Mouse (Mus musculus): ENCODE measurements at regions not wholly inside any gene's neighbourhood (a gene's known extent, or its start where the extent isn't known, plus 50 kb on each side); places are given as distances from the start of the nearest gene placed in this dataset.

GRCm38 (mm10) chr2:61100854-61101253 lies 137.9 kb upstream of the Rbms1 start:
- no peak for DNase-seq (ENCODE audit: low read depth, low spot score)

GRCm38 (mm10) chr2:61088501-61088900 lies 125.5 kb upstream of the Rbms1 start:
- DNase-seq (ENCODE audit: low read depth, low spot score), result no peak

DNA sequence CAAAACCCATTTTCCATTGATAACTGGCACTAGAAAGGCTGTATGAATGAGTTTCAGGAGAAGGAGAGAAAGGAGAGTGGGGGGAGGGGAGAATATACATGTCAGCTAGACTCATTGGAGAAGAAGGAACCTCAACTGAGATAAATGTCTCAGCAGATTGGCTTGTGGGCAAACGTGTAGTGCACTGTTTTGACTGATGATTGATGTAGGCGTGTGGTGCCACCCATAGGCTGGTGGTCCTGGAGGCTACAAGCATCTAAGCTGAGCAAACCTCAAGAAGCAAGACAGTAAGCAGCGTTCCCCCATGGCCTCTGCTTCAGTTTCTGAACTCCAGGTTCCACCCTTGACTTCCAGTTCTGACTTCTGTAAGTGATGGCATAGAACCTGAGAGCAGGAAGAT lies 121.8 kb upstream of the Rbms1 start:
- DNase-seq (ENCODE audit: low read depth, low spot score), result no peak

- no peak for DNase-seq (ENCODE audit: low read depth, low spot score)
Measured at GRCm38 (mm10) chr2:61083100-61083499, 120.1 kb upstream of the Rbms1 start.

- no peak for DNase-seq (ENCODE audit: low read depth, low spot score)
Measured at GRCm38 (mm10) chr2:61082640-61083039, 119.6 kb upstream of the Rbms1 start.

GRCm38 (mm10) chr2:61080006-61080405 lies 117.0 kb upstream of the Rbms1 start:
- DNase-seq (ENCODE audit: low read depth, low spot score), result no peak

GRCm38 (mm10) chr2:61071025-61071424 lies 108.0 kb upstream of the Rbms1 start:
- DNase-seq (ENCODE audit: low read depth, low spot score), result no peak

DNA sequence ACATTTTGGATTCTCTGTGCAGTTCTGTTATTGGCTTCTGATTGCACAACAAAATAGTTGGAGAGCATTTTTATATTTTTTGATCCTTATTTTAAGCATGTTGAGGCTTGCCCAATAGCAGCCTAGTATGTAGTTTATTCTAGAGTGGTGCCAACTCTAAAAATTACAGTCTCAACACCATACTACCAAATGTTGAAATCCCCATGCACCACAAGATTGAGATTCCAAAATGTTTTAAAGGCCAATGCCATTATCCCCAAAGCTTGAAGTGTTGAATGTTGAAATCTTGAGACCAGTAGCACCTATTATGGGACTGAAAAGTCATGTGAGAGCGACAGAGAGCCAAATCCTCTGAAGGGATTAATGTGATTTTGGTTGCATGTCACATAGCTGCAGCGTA lies 104.9 kb upstream of the Rbms1 start:
- no peak for DNase-seq (ENCODE audit: low read depth, low spot score)

- DNase-seq (ENCODE audit: low read depth, low spot score), result no peak
Measured at GRCm38 (mm10) chr2:61062125-61062524, 99.1 kb upstream of the Rbms1 start.

DNA sequence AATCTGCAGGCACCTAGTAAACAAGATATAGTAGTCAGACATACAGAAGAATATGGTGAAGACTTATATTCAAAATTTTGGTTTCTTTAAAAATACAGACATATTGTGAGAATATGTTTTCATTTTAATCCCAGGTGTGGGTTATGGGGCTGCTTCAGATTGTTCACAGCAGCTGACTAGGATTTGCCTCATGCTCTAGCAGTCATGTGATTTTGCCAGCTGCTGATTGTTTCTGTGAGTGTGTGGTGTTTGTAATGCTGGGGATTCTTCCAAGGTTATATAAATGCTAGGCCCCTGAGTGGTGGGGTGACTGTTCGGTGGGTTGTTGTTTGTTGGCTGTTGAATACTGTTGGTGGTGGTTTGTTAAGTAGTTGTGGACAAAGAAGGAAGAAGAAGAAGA lies 97.9 kb upstream of the Rbms1 start:
- no peak for DNase-seq (ENCODE audit: low read depth, low spot score)

DNA sequence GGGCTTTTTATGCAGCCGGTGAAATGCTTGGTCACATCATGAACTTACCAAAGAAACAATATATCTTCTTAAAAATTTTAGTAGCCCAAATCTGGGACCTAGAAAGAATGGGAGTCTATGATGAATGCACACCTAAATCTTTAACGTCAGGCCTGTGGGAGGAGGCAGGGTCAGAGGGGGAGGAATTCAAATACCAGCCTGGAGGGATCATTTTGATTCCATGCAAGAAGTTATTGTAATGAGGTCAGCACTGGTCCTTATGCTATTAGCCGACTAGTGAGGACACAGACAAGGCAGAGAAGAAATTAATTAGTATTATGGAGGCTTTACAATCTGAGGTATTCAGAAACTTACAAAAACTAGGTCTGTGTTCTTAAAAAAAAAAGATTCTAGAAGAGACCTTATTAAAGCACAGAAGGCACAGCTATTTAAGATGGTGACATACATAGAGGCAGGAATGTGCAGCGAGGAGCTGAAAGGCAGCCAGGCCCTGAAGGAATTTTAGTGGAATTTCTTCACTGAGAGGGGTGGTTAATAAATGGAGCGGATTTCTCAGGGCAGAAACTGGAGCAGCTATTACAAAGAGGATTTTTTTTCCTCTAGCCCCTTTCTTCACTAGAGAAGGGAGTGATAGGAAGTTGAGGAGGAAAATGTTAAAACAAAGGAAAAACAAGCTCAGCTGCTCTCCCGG lies 95.7 kb upstream of the Rbms1 start:
- no peak for DNase-seq (ENCODE audit: low read depth, low spot score)

DNA sequence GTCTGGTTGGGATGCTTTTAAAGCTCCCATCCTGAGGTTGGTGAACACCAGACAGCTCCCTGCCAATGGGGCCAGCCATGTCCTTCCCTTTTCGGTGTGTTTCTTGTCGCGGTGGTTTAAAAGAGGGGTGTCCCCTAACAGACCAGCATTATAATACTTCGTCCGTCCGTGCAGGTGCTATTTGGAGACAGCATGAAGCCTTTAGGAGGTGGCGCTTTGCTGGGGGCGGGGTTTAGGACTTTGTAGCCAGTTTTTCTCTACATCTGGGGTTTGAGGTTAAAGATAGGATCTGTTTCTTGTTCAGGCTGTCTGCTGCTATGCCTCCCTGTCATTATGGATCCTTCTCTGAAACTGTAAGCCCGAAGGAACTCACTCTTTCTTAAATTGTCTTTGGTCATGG lies 89.3 kb upstream of the Rbms1 start:
- no peak for DNase-seq (ENCODE audit: low read depth, low spot score)

- DNase-seq (ENCODE audit: low read depth, low spot score), result no peak
Measured at GRCm38 (mm10) chr2:61051808-61052207, 88.8 kb upstream of the Rbms1 start.

DNA sequence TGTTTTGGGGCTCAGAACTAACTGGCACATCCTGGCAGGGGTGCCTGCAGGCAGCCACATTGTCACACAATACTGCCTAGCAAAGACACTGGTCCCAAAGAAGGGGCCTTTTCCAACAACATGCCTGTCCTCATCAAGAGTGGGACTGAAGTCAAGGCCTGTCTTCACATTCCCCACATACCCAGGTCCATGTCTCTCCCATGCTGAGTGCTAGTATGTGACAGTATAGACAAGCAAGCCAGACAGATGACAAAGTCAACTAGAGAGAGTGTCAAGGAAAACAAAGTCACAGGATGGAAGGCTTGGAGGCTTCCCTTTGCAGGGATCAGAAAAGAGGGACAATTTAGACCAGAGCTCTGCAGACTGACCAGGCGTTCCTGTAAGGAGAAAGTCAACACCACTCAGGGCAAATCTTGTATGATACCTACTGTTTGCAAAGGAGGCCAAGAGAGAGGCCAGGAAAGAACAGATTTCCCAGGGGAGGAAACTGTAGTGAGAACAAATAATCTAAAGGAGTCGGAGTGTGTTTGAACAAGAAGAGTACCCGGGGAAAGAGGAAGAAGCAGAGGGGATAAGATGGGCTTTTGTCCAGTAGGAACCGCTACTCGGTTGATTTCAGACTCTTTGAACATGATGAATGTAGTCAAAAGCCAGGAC lies 83.2 kb upstream of the Rbms1 start:
- no peak for DNase-seq (ENCODE audit: low read depth, low spot score)

GRCm38 (mm10) chr2:61045467-61045866 lies 82.5 kb upstream of the Rbms1 start:
- DNase-seq (ENCODE audit: low read depth, low spot score), result no peak

GRCm38 (mm10) chr2:61032920-61033319 lies 69.9 kb upstream of the Rbms1 start:
- no peak for DNase-seq (ENCODE audit: low read depth, low spot score)

DNA sequence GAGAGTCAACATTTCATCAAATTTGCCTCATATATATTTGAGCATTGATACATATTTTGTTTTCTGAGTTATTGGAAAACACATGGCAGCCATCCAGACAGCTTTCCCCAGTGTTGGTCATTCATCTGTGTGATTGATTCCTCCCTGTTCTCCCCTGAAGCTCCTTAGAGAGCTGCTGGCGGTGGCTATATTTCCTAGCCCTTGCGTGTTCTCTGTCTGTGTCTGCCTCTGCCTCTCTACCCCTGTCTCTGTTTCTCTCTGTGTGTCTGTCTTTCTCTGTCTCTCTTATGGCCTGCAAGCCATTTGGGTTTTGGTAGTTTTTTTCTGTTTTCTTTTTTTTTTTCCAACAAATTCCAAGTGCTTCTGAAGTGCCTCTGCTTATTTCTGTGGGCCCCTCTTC lies 66.7 kb upstream of the Rbms1 start:
- DNase-seq (ENCODE audit: low read depth, low spot score), result no peak

- no peak for DNase-seq (ENCODE audit: low read depth, low spot score)
Measured at GRCm38 (mm10) chr2:61028578-61028977, 65.6 kb upstream of the Rbms1 start.

DNA sequence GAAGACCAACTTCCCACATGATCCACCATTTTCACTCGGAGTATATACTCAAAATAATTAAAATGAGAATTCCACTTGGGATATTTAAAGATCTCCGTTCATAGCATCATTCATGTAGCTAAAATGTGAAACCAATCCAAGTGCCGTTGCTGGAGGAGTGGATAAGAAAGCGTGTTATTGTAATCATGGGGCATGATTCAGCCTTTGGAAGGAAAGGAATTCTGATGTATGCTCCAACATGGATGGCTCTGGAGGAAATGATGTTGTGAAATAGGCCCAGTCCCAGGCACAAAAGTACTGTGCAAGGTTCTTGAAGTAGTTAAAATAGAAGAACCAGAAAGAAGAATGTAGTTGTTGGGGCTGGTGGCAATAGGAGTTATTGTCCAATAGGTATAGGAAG lies 64.7 kb upstream of the Rbms1 start:
- no peak for DNase-seq (ENCODE audit: low read depth, low spot score)

GRCm38 (mm10) chr2:61022411-61022810 lies 59.4 kb upstream of the Rbms1 start:
- DNase-seq (ENCODE audit: low read depth, low spot score), result no peak

GRCm38 (mm10) chr2:61020791-61021190 lies 57.8 kb upstream of the Rbms1 start:
- no peak for DNase-seq (ENCODE audit: low read depth, low spot score)

DNA sequence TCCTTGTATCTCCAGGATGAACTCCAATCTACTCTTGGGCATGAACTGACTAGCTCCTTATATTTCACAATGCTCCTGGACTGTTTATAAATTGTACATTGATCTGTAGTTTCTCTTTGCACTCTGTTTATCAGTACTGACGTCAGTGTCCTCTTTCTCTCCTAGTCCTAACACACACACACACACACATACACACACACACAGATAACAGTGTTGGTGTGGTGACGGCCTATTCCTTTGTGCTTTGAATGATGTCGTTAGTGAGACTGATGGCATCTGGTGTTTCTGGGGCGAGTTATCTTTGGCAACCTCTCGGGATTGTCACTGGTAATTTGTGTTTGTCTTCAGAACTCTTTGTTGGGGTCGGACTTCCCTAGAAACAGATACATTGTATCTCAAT lies 50.0 kb upstream of the Rbms1 start:
- no peak for DNase-seq (ENCODE audit: low read depth, low spot score)

Measured in c-Kit-negative CD71-positive TER-119-positive erythroid progenitor cells, embryonic 14.5 days (primary cell).